Mouse (Mus musculus): ENCODE measurements around the gene Gm3893.
"Not testable (repeated sequence)": the region's sequence is repeated elsewhere in the genome, so short reads cannot be mapped to it uniquely, and the experiment has no call there.

Gene Gm3893

GRCm38 (mm10) chr4:42090907-42091306 is at the start of gene Gm3893:
Gene Gm3893, plus strand, starts transcription at chr4:42091207.
- DNase-seq = not testable (repeated sequence)

- not testable (repeated sequence) for DNase-seq
These were observed 23.5 kb downstream of the Gm3893 start, which contains the start of gene Gm13304 for GRCm38 (mm10) chr4:42114517-42114916. Gene Gm13304, plus strand, starts transcription at chr4:42114817.

All from kidney, adult 11 months (tissue).